Mouse (Mus musculus) heart, postnatal 4 days (tissue): ENCODE data around the gene Chst4. TPM values are rescaled to one million over a fixed set of nuclear protein-coding genes. Genes with fewer than 3 reads are reported as not detected.
A peak's percentile ranks its signal among the peaks of the same experiment; 100 is the strongest.

ENCODE experiments used
- DNase-seq: peaks from one replicate; pipeline ENCODE4 v3.0.0; 2021
- total RNA-seq, 2 experiments: library from RNA; stranded (reverse); gene quantifications; 2 replicates each; pipeline ENCODE4 v1.2.3; 2021

Gene Chst4
- total RNA-seq: 1 to 10 TPM; 2.1 to 4.0 TPM

- DNase-seq: no peak
Observed at GRCm38 (mm10) chr8:110039659-110040058, at the start of gene Chst4. TSS of gene Chst4 (minus strand) at chr8:110039740.

- no peak for DNase-seq
Observed at GRCm38 (mm10) chr8:110082416-110083105, 43.0 kb upstream of the Chst4 start.

GRCm38 (mm10) chr8:110079282-110080221 lies 40.0 kb upstream of the Chst4 start, which contains the start of gene Zfp612:
TSS of gene Zfp612 (plus strand) at chr8:110079746.
- peak; percentile 67 for DNase-seq

GRCm38 (mm10) chr8:110074496-110074895 lies 35.0 kb upstream of the Chst4 start:
- no peak for DNase-seq

- peak; percentile 71 for DNase-seq
Observed at GRCm38 (mm10) chr8:110071600-110071999, 32.1 kb upstream of the Chst4 start.

GRCm38 (mm10) chr8:110069706-110070105 lies 30.2 kb upstream of the Chst4 start:
- DNase-seq: no peak

- no peak for DNase-seq
Observed at GRCm38 (mm10) chr8:110065676-110066075, 26.1 kb upstream of the Chst4 start.

GRCm38 (mm10) chr8:110064606-110065365 lies 25.2 kb upstream of the Chst4 start:
- no peak for DNase-seq

- DNase-seq: no peak
Observed at GRCm38 (mm10) chr8:110064161-110064560, 24.6 kb upstream of the Chst4 start.

GRCm38 (mm10) chr8:110058207-110058606 lies 18.7 kb upstream of the Chst4 start:
- no peak for DNase-seq

GRCm38 (mm10) chr8:110051208-110051607 lies 11.7 kb upstream of the Chst4 start:
- no peak for DNase-seq

- DNase-seq: no peak
Observed at GRCm38 (mm10) chr8:110040509-110040908, 969 bp upstream of the Chst4 start.

- DNase-seq: no peak
Observed at GRCm38 (mm10) chr8:110039216-110039615, 324 bp downstream of the Chst4 start.

GRCm38 (mm10) chr8:110036156-110036555 lies 3.4 kb downstream of the Chst4 start:
- no peak for DNase-seq

GRCm38 (mm10) chr8:110034331-110034730 lies 5.2 kb downstream of the Chst4 start:
- no peak for DNase-seq

GRCm38 (mm10) chr8:110033771-110034170 lies 5.8 kb downstream of the Chst4 start:
- peak; percentile 30 for DNase-seq

GRCm38 (mm10) chr8:110022768-110023344 lies 16.7 kb downstream of the Chst4 start:
- no peak for DNase-seq

GRCm38 (mm10) chr8:110022081-110022480 lies 17.5 kb downstream of the Chst4 start:
- peak; percentile 19 for DNase-seq

GRCm38 (mm10) chr8:110010868-110011267 lies 28.7 kb downstream of the Chst4 start:
- DNase-seq: peak; percentile 69

GRCm38 (mm10) chr8:110008995-110009446 lies 30.5 kb downstream of the Chst4 start:
- no peak for DNase-seq

- no peak for DNase-seq
Observed at GRCm38 (mm10) chr8:110008228-110008994, 31.1 kb downstream of the Chst4 start.
